Mouse (Mus musculus): ENCODE data around the gene Ncf1.

The Ncf1 gene

DNA sequence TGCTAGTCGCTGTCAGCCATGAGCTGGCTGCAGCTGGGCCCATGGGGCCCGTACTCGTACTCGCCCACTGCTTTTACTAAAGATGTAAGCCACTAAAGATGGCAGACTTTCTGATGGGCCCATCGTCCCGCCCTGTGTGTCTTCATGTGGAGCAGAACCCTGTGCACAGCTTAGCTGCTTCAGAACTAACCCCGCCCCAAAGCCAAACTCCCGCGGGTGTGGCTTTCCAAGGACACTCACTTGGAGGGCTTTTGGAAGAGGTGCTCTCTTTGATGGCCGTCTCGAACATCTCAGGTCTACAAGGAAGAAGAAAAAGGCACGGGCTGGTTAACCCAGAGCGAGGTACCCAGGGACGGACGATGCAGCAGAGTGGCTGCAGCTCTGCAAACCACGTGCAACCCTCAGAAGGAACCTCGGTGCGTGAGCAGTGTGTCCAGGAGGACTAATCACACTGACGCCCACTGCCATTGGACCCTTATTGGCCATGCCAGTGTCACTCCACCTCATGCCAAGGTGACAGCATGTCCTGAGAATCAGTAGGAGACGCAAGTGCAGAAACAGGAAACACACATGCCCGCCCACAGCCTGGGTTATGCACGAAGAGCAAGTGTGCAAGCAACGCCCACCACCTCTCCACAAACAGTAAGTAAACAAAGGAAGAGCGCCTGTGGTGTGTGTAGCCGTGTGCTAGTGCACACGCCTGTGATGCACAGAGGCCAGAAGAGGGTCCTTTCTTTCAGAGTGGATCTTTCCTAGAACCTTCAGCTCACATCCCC lies 14.4 kb upstream of the Ncf1 start:
- no peak for DNase-seq (ENCODE audit: low spot score)

DNA sequence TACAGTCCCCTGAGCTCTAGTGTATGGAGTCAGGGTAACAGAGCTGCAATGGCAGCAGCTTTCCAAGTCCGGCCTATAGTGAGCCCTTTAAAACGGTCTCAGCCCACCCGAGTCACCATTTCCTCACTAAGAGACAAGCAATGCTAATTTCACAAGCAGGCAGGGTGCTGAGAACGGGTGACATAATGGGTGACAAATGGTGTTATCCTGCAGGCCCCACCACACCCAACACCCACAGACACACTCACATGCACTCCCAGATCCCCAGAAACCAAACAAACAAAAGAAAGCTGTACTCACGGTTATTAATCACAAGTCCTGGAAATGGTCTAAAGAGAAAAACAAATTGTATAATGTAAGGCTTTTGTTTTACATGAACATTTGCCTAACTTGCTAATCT lies 12.4 kb upstream of the Ncf1 start:
- no peak for DNase-seq (ENCODE audit: low spot score)

DNA sequence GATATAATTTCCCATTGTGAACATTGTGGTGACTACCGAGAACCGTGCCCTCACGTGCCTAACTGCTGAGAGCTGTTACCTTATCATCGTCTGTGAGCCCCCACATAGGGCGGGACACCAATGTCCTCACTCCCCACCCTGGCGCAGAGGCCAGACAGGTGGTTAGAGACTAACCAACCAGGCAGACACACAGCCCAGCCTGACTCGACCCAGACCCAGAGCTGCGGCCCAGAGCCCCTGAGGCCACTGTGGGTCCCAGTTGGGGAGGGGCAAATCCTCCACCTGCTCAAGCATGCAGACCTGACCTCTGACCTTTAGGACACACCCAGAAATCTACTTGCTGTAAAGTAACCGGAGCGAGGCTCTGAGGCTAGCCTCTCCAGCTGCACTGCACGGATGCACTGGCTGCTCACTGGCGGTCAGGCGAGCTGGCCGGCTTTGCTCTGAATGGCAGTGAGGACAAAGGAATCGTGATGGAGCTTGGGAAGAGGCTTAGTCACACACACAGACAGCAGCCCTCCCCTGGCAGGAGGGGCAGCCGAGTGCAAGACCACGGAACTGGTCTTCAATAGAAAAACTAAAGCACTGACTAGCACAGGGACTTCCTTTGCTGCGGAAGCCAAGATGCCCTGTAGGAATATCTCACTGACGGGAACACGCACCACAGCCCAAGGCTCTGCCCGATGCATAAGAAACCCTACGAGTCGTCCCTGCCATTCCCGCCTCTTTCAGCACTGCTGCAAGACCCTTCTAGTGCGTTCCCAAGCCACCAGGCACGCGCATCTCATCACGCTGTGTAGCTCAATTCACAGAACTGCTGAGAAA lies 8.7 kb upstream of the Ncf1 start:
- no peak for DNase-seq (ENCODE audit: low spot score)

DNA sequence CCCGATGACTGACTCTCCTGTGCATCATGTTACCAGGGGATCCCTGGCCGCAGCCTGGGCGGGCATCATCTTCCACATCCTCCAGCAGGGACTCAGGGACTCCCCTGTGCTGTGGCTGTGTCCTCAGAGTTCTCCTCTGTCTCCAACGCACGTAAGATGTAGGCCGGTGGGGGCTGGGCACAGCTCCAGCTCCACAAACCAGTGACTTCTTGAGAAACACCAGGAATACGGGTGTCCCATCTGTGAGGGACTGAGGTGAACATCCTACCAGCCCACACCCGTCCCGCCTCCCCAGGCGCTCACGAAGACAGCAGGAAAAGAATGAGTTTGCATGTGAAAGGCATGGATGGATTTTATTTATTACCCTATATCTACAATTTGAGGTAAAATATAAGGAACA lies 8.1 kb upstream of the Ncf1 start:
- DNase-seq (ENCODE audit: low spot score), result no peak

DNA sequence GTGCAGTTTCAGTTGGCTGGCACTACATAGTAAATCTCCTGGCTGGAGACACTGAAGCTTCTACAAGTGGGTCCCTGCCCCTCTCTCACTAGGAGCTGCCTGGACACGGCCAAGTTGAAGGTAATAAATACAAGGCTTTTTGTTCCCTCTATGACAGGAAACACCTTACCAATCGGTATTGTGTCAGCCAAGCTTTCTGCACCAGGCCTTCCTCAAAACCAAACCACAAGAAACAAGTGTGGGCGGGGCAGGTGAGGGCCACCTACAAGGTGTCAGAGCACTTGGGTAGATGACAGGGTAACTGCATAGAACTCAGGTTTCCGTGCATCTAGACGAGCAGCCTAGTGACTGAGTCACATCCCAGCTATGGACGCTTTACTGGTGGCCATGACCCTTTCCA lies 7.4 kb upstream of the Ncf1 start:
- DNase-seq (ENCODE audit: low spot score), result no peak

DNA sequence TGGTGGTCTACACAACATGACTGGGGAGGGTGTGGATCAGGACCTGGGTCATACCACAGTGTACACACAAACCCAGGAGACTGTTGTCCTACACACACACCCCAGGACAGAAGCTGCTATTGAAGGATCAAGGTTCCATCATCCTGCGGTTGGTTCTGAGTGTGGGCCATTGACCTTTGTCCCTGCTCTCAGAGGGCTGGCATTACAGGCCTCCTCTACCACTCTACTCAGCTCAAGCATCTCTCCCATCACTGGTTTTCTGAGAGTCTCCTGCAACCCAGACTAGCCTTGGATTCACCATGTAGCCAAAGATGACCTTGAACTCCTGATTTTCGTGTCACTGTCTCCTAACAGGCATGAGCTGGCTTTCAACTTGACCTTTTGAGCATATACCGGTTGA lies 6.8 kb upstream of the Ncf1 start:
- no peak for DNase-seq (ENCODE audit: low spot score)

DNA sequence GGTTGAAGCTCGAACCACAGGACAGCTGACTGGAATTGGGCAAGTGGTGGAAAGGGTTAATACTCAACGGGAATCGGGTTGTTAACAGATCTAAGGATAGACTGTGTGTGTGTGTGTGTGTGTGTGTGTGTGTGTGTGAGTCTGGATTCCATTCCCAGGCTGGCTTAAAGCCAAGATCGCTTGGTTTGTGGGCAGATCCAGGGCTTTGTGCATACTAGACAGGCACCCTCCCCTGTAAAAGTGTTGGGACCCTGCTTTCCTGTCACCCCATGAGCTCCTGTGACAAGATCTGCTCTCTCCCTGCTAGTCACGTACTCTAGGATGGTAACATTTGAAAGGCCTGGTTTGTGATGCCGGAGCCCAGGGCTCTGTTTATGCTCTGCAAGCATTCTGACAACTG lies 5.7 kb upstream of the Ncf1 start:
- no peak for DNase-seq (ENCODE audit: low spot score)

DNA sequence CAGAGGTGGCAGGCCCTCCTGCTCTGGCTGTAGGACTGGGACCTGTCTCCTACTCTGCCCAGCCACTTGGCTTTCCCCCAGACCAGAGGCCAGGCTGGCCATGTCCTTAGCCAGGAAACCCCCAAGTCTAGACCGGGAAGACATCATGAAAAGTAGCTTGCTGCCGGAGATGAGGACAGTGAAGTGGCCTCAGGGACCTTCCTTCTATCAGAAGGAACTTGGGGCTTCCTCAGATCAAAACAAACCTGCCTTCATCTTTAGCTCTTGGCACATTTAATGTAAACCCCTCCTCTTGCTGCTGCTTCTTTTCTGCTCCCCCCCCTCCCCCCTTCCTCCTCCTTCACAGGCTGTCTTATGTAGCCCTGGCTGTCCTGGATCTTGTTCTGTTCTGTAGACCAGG lies 4.8 kb upstream of the Ncf1 start:
- no peak for DNase-seq (ENCODE audit: low spot score)

DNA sequence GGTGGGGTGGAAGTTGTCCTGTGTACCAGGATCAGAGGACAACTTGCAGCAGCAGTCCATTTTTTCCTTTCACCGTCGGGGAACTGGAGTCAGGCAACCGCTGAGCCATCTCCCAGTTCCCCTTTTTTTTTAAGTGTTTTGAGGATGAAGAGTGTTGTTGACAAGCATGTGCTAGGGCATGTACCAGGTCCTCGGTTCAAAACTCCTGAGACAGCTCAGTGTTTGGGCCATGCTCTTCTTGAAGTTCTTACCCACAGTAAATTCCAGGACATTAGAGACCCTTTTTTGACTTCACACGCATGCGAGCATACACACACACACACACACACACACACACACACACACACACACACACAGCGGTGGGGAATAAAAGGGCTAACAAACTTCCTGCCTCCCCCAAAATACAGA lies 3.8 kb upstream of the Ncf1 start:
- no peak for DNase-seq (ENCODE audit: low spot score)

DNA sequence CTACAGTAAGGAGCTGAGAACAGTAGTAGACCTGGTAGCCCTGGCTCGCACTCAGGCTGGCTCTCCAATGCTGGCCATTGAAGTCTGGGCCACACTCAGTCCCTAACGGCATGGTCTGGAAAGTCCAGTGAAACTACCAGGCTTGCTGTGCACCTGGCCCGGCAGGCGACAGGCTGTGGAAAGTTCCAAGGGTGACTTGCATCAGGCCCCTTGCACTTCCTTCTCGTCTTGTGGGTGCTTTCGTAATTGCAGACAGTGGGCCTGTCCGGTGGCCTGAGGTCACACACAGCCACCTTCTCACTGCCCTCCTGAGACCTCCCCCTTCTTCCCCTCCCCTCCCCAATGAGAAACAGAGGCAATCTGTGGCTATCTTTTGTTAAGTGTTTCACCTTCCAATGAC lies 3.1 kb upstream of the Ncf1 start:
- no peak for DNase-seq (ENCODE audit: low spot score)

DNA sequence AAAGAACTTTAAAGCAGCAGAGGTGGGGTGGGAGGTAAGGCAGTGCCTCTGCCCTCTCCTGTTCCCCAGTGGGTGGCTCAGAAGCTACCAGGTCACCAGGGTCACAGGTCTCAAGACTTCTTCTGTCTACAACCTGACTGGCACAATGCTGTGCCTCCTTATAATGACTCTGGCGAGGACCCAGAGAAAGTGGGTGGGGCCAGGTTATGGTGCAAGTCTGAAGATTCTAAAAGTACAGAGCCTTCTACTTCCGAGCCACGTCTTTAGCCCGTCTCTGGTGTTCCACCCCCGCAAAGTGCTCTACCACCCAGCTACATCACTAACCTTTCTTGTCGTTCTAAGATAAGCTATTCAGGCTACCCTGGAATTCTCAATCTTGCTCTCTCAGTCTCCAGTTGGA lies 2.7 kb upstream of the Ncf1 start:
- peak; percentile 48 for DNase-seq (ENCODE audit: low spot score)

DNA sequence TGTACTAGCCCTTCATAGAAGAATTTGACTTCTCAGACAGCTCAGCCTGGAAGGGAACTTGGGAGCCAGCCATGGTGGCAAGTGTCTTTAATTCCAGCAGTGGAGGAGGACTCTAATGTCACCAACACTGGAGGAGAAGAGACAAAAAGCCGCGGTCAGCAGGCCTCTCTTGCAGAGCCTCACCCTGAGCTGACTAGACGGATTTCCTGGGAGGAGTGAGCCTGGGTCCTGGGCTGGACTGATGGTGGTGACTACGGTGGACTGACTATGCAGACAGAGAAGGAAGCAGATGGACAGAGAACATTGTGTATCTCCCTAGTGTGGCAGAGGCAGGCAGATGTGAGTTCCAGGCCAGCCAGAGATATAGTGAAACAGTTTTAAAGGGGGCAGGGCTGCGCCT lies 2.0 kb upstream of the Ncf1 start:
- no peak for DNase-seq (ENCODE audit: low spot score)

DNA sequence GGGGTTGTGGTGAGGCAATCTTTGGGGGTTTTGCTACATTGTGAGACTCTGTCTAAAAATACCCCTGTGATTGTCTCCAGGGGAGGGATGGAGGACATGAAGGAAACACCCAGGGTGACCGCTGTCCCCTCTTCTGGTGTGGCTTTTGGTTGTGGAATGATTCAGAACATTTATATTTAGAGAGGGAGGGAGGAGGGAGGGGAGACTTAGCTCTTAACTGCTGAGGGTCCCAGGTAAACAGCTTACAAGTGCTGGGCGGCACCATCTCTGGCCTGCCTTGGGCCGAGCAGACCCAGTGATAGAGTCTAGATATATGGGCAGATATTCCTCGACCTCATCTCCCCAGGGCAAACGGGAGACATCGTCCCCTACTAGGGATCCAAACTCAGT lies 1.2 kb downstream of the Ncf1 start:
- no peak for DNase-seq (ENCODE audit: low spot score)

DNA sequence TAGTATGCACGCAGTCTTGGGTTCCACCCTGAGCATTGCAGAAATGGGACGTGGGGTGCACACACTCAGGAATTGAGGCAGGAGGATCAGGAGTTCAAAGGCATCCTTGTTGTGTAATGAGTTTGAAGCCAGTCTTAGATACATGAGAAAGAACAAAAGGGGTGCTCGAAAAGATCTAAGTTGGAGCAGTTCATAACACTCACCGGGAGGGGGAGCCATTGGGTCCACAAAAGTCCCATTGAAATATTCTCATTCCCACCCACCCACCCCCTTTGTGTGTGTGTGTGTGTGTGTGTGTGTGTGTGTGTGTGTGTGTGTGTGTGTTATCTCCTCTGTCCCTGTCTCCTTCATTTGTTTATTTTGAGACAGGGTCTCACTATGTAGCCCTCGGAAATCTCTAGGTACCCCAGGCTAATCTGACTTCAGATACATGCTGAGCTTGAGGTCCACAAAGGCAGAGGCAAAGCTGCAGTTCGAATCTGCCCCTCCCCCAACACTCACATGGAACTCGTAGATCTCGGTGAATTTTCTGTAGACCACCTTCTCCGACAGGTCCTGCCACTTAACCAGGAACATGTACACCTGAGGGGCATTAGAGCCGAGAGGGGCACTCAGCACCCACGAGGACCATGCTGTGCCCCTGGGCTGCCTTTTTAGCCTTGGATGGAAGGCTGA lies 1.7 kb downstream of the Ncf1 start:
- peak; percentile 29 for DNase-seq (ENCODE audit: low spot score)

DNA sequence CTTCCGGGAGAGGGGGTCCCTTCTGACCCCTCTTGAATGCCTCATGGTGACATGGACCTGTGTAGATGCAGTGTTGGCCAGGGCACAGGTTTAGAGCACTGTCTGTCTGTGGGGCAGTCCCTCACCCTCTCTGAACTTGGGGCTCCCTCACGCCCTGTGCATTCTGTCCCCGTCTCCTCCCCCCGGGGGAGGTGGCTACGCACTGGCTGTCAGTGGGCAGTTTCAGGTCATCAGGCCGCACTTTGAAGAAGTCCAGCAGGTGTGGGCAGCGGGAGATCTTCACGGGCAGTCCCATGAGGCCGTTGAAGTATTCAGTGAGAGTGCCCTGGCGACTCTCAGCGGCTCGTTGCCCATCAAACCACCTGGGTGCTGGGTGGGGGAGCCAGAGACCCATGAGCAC lies 2.5 kb downstream of the Ncf1 start:
- no peak for DNase-seq (ENCODE audit: low spot score)

DNA sequence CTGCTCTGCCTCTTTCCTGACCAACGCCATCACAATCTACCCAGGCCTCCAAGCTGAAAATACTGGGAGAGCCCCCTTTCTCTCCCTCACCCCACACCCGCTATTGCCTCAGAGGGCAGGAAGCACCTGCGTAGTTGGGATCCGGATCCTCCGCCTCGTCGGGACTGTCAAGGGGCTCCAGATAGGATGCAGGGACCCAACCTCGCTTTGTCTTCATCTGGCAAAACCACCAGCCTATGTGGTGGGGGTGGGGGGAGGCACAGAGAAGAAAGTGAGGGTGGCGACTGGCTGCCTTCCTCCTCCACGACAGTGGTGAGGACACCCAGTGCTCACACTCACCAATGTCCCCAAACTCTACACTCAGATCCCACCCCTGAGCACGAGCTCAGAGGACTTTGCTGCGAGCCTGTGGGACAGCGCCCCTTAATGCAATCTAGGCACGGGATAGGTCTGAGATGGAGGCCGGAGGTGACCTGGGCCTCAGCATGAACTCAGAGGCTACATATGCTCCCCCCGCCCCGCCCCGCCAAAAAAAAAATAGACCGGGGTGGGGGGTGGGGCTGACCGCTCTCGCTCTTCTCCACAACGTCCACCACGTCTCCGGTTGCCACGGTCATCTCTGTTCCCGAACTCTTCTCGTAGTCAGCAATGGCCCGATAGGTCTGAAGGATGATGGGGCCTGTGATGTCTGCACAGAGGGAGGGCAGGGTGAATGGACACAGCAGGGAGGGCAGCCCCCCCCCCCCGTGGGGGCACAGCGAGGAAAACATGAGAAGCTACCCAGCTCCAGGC lies 4.1 kb downstream of the Ncf1 start:
- DNase-seq (ENCODE audit: low spot score), result no peak

DNA sequence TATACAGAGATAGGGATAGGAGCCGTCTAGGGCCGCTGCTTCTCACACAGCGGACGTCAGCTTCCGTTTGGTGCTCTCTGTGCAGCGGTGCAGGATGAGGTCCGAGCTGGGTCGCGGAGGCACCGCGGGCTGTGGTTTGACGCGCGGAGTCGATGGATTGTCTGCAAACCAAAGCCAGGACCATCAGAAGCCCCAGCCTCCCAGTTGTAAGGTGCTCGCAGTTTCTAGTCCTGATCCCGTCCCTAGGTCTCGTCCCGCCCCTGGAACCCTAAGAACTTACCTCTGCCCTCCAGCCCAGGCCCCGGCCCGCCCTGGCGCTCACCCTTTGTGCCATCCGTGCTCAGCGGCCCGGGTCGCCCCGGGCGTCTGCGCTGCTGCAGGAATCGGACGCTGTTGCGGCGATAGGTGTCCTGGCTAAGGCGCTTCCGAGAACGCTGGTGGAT lies 7.7 kb downstream of the Ncf1 start:
- DNase-seq (ENCODE audit: low spot score), result no peak

DNA sequence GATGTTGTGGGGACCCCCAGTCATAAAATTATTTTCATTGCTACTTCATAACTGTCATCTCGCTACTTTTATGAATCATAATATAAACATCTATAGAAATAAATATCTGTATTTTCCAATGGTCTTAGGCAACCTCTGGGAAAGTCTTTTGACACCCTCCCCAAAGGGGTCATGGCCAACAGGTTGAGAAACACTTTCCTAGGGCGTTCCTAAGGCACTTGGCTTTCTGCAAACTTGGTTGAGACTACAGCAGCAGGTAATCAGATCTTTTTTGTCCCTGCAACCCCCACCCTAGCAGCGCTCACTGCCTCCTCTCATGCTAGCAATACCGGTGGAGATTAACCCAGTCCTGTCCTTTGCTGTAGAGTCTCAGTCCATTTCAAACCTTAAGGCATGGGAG lies 8.1 kb downstream of the Ncf1 start:
- no peak for DNase-seq (ENCODE audit: low spot score)

DNA sequence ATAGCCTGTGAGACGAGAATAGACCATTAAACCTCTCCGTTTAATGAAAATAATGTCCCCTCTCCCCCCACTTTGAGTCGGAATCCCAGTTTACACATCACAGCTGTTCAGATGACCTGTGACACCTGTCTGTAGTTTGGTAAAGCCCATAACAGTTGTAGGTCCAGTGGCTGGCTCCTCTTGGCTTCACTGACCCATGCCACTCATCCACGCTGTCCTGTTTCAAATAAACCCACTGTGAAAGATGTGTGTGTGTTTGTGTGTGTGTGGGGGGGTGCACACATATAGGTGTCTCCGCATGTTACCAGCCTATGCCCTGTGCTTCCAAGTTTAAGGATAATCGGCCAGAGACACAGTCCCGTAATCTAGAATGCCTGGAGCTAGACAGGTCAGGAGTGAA lies 11.5 kb downstream of the Ncf1 start:
- no peak for DNase-seq (ENCODE audit: low spot score)

DNA sequence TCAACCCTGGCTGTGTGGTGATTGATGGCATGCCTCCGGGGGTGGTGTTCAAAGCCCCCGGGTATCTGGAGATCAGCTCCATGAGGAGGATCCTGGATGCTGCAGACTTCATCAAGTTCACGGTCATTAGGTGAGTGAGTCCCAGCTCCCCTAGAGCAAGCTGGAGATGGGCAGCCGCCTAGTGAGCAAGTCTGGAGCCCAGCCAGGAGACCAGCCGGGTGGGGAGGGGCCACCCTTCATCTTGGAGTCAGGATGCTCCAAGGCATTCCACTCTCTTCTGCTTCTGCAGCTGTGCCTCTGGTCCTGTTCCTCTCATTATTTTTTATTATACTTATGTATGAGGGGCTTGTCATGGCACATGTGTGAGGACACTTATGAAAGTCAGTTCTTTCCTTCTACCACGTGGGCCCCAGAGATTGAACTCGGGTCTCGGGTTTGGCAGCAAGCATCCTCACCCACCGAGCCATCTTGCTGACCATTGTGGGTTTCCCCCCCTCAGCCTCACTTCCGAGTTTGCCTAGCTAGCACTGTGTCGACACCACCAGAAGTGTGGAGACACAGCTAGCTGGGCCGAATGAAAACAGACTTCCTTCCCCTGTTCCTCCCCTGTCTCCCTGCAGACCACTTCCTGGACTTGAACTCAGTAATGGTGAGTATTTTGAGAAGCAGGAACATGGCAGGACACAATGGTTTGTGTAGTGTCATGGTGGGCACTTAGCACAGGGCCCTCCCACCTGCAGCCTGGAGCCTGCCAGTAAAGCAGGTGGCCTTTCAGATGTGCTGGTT lies 15.2 kb downstream of the Ncf1 start:
- DNase-seq (ENCODE audit: low spot score), result no peak

DNA sequence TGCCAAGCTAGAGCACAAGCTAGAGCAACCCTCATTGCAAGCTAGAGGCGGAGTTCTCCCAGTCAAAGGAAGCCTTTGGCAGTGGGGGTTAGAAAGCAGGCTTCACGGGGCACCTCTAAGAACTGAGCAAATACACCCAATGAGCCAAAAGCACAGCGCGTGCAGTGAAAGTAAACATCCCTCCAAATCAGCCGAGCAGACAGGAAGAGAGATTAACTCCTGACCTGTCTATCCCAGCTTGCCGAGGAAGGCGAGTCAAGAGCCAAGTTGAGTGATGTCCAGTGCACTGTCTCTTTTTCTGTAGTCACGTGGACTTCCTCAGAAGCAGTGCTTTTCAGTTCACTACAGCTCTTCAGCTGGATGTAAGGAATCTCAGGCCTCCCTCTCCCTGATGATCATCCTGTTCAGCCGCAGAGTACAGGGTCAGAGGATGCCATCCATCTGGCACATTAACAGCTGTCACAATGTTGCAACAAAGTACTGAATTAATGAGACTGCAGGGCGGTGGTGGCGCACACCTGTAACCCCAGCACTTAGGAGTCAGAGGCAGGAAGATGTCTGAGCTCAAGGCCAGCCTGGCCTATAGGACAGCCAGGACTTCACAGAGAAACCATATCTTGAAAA lies 19.4 kb downstream of the Ncf1 start:
- no peak for DNase-seq (ENCODE audit: low spot score)
